Mouse (Mus musculus): ENCODE data around the gene Pan2.
"Not testable (repeated sequence)": the region's sequence is repeated elsewhere in the genome, so short reads cannot be mapped to it uniquely, and the experiment has no call there.

Pan2 gene

GRCm38 (mm10) chr10:128283604-128284579 is 19.2 kb upstream of the Pan2 start:
- DNase-seq (ENCODE audit: low spot score): peak; percentile 55

DNA sequence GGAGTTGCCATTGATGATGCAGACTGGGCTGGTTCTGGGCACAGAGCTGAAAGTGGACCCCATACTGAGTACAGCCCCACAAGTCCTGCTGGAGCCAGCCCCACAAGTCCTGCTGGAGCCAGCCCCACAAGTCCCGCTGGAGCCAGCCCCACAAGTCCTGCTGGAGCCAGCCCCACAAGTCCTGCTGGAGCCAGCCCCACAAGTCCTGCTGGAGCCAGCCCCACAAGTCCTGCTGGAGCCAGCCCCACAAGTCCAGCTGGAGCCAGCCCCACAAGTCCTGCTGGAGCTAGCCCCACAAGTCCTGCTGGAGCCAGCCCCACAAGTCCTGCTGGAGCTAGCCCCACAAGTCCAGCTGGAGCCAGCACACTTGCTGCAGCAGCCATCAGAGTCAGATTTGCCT is 12.5 kb upstream of the Pan2 start:
- not testable (repeated sequence) for DNase-seq (ENCODE audit: low spot score)

GRCm38 (mm10) chr10:128296370-128297090 is 6.6 kb upstream of the Pan2 start:
- no peak for DNase-seq (ENCODE audit: low spot score)

DNA sequence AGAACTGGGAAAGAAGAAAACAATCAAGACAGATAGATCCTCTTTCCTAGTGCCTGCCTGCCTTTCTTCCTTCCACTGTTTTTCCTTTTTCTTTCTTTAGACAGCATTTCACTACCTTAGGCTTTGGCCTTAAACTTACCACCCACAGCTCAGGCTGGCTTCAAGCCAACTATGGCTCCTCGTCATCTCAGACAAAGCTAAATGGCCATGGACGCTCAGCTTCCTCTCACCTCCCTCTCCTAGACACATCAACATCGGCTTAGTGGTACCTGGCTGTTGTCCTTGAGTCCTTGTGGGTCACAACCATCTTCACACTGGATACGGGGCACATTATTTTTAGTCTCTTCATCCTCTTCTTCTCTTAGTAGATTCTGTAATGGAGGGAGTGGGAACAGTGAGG is 5.9 kb upstream of the Pan2 start:
- no peak for DNase-seq (ENCODE audit: low spot score)

- no peak for DNase-seq (ENCODE audit: low spot score)
Observed at GRCm38 (mm10) chr10:128297622-128298021, 5.5 kb upstream of the Pan2 start.

DNA sequence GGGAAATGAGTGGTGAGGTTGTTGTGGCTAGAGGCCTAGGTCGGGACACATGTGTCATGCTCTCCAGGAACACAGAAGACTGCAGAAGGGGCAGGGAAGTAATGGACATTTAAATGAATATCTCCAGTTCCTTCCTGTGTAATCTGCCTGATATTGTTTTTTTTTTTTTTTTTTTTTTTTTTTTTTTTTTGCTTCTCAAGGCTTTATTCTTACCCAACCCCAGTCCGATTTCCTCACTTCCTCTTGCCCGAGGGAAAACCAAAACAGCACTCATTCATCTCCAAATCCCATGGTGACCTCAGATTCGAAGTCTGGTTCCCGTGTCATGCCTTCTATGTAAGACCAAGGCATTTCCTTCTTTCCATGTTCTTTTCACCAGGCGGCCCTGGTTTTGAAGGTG is 4.9 kb upstream of the Pan2 start:
- no peak for DNase-seq (ENCODE audit: low spot score)

DNA sequence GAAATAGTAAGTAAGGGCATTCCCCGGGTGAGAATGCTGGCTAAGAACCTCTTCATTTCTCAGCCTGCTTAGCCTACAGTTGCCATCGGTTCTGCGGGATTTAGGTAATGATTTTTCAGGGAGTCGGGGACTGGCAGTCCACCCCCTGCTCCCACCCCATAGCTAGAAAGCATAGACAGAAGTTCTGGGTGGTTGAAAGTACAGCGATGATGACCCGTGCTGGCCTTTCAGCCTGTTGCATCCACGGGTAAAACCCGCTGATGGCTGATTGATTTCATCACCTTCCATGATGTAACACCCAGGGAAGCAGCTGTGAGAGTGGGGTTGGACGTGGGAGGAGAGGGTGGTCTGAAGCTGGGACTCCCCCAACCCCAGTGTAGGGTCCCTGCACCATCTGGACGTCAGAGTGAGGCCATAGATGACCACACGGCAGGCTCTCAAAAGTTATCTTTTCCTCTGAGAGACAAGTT is 4.4 kb upstream of the Pan2 start, which contains the start of gene Il23a:
TSS of gene Il23a (minus strand) at position 51 of the 470 bp plus-strand sequence.
- DNase-seq (ENCODE audit: low spot score): no peak

DNA sequence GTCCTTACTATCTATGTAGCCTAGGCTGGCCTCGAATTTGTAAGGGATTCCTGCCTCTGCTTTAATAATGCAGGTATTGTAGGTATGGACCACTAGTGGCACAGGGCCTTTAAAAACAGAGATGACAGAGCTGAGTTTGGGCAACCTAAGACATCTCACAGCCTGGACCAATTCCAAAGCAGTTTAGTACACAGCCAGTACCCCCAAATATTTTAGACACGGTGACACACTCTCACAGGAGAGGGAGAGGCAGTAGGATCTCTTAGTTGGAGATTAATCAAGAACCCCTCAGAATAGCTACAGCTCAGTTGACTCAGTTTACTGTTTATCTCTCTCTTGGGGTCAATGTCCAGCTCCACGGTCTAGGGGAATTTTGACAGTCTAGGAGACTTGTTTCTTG is 778 bp upstream of the Pan2 start:
- no peak for DNase-seq (ENCODE audit: low spot score)

DNA sequence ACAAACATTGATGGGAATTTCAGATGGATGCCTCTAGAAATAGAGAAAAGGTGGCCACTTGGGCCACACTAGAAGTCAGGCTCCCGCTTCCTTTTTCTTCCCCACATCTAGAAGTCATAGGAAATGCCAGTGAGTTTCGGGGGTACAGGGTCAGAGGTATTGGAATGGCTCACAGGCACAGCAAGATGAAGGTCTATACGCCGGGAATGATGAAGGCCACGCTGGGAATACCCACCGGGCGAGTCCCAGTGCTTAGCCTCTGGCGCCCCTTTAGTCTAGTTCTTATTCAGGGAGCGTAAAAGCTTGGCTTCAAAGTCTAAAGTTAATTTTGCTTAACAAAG is 380 bp upstream of the Pan2 start:
- DNase-seq (ENCODE audit: low spot score): no peak

- DNase-seq (ENCODE audit: low spot score): no peak
Observed at GRCm38 (mm10) chr10:128309654-128310053, 6.5 kb downstream of the Pan2 start.

DNA sequence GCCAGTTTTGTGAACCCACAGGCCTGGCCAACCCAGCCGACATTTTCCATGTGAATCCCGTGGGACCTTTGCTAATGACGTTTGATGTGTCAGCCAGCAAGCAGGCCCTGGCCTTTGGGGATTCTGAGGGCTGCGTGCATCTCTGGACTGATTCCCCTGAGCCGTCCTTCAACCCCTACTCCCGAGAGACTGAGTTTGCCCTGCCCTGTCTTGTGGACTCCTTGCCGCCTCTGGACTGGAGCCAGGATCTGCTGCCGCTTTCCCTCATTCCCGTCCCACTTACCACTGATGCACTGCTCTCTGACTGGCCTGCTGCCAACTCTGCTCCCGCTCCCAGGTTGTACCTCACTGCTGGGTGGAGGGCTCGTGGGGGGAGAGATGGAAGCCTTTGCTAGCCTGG is 7.0 kb downstream of the Pan2 start:
- no peak for DNase-seq (ENCODE audit: low spot score)

GRCm38 (mm10) chr10:128310902-128311301 is 7.8 kb downstream of the Pan2 start:
- no peak for DNase-seq (ENCODE audit: low spot score)

DNA sequence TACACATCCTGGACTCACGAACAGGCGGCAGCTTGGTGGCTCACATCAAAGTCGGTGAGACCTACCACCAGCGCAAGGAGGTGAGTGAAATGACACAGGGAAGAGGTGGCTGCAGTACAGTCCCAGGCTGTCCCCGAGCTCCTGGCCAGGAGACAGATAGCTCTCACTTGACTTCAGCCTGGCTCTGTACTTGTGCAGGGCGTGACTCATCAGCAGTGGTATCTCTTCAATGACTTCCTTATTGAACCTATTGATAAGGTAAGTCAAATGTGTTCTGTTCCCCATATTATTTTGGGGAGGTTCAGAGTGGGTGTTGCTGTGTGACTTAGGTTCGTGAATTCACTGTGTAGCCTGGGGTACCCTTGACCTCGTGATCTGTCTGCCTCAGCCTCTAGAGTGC is 12.4 kb downstream of the Pan2 start:
- DNase-seq (ENCODE audit: low spot score): no peak

GRCm38 (mm10) chr10:128321641-128322040 is 18.5 kb downstream of the Pan2 start:
- DNase-seq (ENCODE audit: low spot score): no peak

GRCm38 (mm10) chr10:128322141-128323108 is 19.3 kb downstream of the Pan2 start, which contains the start of gene Cnpy2:
Gene Cnpy2, plus strand, starts transcription at chr10:128322459.
- DNase-seq (ENCODE audit: low spot score): peak; percentile 62

- DNase-seq (ENCODE audit: low spot score): no peak
Observed at GRCm38 (mm10) chr10:128323516-128323915, 20.4 kb downstream of the Pan2 start.

DNA sequence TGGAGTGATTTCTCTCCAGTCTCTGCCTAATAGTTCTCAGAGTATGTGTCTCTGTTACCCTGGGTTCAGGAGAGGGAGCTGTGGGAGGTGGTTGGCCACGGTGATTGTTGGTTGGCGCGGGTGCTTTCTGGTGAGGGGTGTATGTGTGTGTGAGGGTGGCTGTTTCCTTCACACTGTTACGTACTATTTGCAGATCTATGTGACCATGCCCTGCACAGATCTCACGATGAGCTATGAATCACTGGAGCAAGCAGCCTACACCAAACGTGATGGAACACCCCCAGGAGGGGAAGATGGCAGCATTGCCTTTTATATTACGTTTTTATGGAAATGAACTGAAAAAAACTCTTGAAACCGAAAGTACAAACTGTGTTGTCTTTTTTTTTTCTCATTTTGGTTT is 23.7 kb downstream of the Pan2 start:
- no peak for DNase-seq (ENCODE audit: low spot score)

DNA sequence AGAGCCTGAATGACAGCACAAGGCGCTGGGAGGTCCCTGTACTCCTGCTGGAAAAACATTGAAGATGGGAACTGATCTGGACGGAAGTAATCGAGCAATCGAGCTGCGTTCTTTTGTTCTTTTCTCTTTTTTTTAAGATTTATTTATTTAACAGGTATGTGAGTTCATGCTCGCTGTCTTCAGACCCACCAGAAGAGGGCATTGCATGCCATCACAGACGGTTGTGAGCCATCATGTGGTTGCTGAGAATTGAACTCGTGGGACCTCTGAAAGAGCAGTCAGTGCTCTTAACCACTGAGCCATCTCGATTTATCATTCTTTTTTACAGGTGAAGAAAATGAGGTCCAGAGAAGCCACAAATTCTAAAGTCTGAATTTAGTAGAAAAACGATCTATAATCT is 24.5 kb downstream of the Pan2 start:
- DNase-seq (ENCODE audit: low spot score): no peak

- DNase-seq (ENCODE audit: low spot score): not testable (repeated sequence)
Observed at GRCm38 (mm10) chr10:128332358-128333249, 29.5 kb downstream of the Pan2 start.

DNA sequence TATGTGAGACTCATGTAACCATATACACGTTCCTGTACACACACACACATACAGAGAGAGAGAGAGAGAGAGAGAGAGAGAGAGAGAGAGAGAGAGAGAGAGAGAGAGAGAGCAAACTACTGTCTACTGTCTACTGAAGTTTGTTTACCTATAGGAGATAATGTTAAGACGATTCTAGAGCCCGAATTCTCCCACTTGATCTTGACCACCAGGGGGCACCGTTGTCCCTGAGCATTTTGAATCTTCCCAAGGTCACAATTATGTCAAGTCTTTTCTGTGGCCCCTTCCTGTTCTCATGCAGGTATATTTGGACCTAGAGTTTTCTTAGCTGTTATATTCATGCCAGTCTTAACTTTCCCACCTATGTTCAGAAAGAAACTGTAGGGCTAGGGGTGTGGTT is 32.4 kb downstream of the Pan2 start:
- peak; percentile 81 for DNase-seq (ENCODE audit: low spot score)

DNA sequence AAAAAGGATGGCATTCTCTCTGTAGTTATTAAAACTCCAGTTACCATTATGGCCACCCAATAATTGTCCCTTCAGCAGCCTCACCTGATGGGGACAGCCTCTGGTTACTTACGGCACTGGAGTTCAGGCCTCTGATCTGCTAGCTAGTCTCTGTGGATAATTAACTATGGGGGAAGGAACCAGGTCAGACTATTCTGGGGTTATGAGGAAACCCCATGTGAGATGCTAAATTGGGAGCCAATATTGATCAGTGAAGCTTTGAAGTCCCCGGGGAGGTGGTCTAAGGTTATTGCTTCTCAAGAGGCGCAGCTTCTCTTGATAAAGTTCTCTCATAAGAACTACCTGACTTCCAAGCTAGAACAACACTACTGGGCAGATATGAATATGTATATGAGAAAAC is 33.1 kb downstream of the Pan2 start:
- DNase-seq (ENCODE audit: low spot score): no peak

Data from spleen, adult 12 weeks (tissue).